In genomic region chr7:25316532-25317445, GRCm38 (mm10) we compare ENCODE assay signal across 8 mouse cellular contexts. TPM values are rescaled to one million over a fixed set of nuclear protein-coding genes. Genes with fewer than 3 reads are reported as not detected.
DNase-seq lines count a peak whose midpoint lies in the region; ATAC-seq and TF ChIP-seq lines count a peak whose summit lies in the region.

Gene Megf8, plus strand, starts transcription at chr7:25317164.

- H3K27me3 ChIP-seq in E14TG2a.4 (ENCODE audit: insufficient read depth, low read length) = peaks cover 26% of the 10 kb centered on the region
- H3K27me3 ChIP-seq in forebrain, embryonic 12.5 days = peaks cover 43% of the 10 kb centered on the region
- H3K27me3 ChIP-seq in heart, postnatal 0 days (ENCODE audit: control insufficient read depth, insufficient read depth, low read length) = peaks cover 43% of the 10 kb centered on the region
- peaks cover 50% of the 10 kb centered on the region for H3K27me3 ChIP-seq in liver, embryonic 16.5 days (ENCODE audit: control insufficient read depth, insufficient read depth, low read depth, low read length)
- peaks cover 37% of the 10 kb centered on the region for H3K27me3 ChIP-seq in neural tube, embryonic 13.5 days
- no peaks in the 10 kb centered on the region; the same call in 1 of the 2 replicates for H3K27me3 ChIP-seq in testis, adult 2 months (ENCODE audit: control insufficient read depth, insufficient read depth, low read length)

- WGBS in forebrain, embryonic 12.5 days = under 1% methylated on average over 52 of the region's 52 CpGs
- WGBS in heart, postnatal 0 days = under 1% methylated on average over 51 of the region's 52 CpGs
- WGBS in liver, embryonic 16.5 days (ENCODE audit: insufficient replicate concordance) = under 1% methylated on average over 52 of the region's 52 CpGs
- under 1% methylated on average over 52 of the region's 52 CpGs for WGBS in neural tube, embryonic 13.5 days

- H3K4me3 ChIP-seq in E14TG2a.4 (replicated peaks; ENCODE audit: low read length) = peak within 1 kb of the TSS; percentile 92
- peak within 1 kb of the TSS; percentile 52 for H3K4me3 ChIP-seq in forebrain, embryonic 12.5 days (replicated peaks)
- peak within 1 kb of the TSS; percentile 59 for H3K4me3 ChIP-seq in heart, postnatal 0 days (ENCODE audit: low read depth, low read length)
- H3K4me3 ChIP-seq in liver, embryonic 16.5 days (ENCODE audit: low read depth, low read length) = peak within 1 kb of the TSS; percentile 57
- peak within 1 kb of the TSS; percentile 74 for H3K4me3 ChIP-seq in neural tube, embryonic 13.5 days
- H3K4me3 ChIP-seq in testis, adult 2 months (ENCODE audit: control insufficient read depth, low read depth, low read length) = peak within 1 kb of the TSS; percentile 81

- H3K4me1 ChIP-seq in E14TG2a.4 (replicated peaks; ENCODE audit: low read depth, low read length) = peaks cover 60% of the 10 kb centered on the region
- H3K4me1 ChIP-seq in forebrain, embryonic 12.5 days = peaks cover 41% of the 10 kb centered on the region
- H3K4me1 ChIP-seq in heart, postnatal 0 days (ENCODE audit: control insufficient read depth, insufficient read depth) = peaks cover 8% of the 10 kb centered on the region
- H3K4me1 ChIP-seq in liver, embryonic 16.5 days (ENCODE audit: control insufficient read depth, low read depth, low read length) = peaks cover 13% of the 10 kb centered on the region
- H3K4me1 ChIP-seq in neural tube, embryonic 13.5 days (replicated peaks) = peaks cover 49% of the 10 kb centered on the region
- H3K4me1 ChIP-seq in testis, adult 2 months (ENCODE audit: control insufficient read depth, insufficient read depth, low read length) = peaks cover 26% of the 10 kb centered on the region

- ATAC-seq in forebrain, embryonic 12.5 days (ENCODE audit: low FRiP score) = peak; percentile 98
- ATAC-seq in heart, postnatal 0 days (ENCODE audit: insufficient read depth, low read depth) = peak; percentile 95
- ATAC-seq in liver, embryonic 16.5 days (ENCODE audit: low read depth) = peak; percentile 86
- ATAC-seq in neural tube, embryonic 13.5 days (ENCODE audit: low read depth) = peak; percentile 99

- H3K9ac ChIP-seq in forebrain, embryonic 12.5 days = peak within 1 kb of the TSS; percentile 80
- H3K9ac ChIP-seq in heart, postnatal 0 days (replicated peaks; ENCODE audit: low read depth, low read length) = peak within 1 kb of the TSS; percentile 68
- H3K9ac ChIP-seq in liver, embryonic 16.5 days (ENCODE audit: low read depth, low read length) = peak within 1 kb of the TSS; percentile 43
- peak within 1 kb of the TSS; percentile 88 for H3K9ac ChIP-seq in neural tube, embryonic 13.5 days

- TF ChIP-seq EP300 in heart, postnatal 0 days (IDR thresholded peaks at IDR 0.05; ENCODE audit: low read depth) = no peak

- TF ChIP-seq CTCF in E14TG2a.4 (conservative IDR thresholded peaks at IDR 0.05; ENCODE audit: low read length) = peak; percentile 77
- peak; percentile 96 for TF ChIP-seq CTCF in heart, postnatal 0 days (IDR thresholded peaks at IDR 0.05; ENCODE audit: low read depth)
- TF ChIP-seq CTCF in testis, adult 2 months (IDR thresholded peaks at IDR 0.05; ENCODE audit: control insufficient read depth, insufficient read depth, insufficient replicate concordance, low read depth, low read length) = peak; percentile 36; the same call in 1 of the 2 replicates

- H3K4me2 ChIP-seq in forebrain, embryonic 12.5 days = peak within 1 kb of the TSS; percentile 99
- H3K4me2 ChIP-seq in heart, postnatal 0 days (ENCODE audit: low read depth, low read length) = peak within 1 kb of the TSS; percentile 81
- peak within 1 kb of the TSS; percentile 69 for H3K4me2 ChIP-seq in liver, embryonic 16.5 days (ENCODE audit: low read depth, low read length)
- H3K4me2 ChIP-seq in neural tube, embryonic 13.5 days = peak within 1 kb of the TSS; percentile 93

- peak within 1 kb of the TSS; percentile 79 for H3K27ac ChIP-seq in forebrain, embryonic 12.5 days
- peak within 1 kb of the TSS; percentile 69 for H3K27ac ChIP-seq in heart, postnatal 0 days (ENCODE audit: low read depth)
- no peak within 1 kb of the TSS for H3K27ac ChIP-seq in liver, embryonic 16.5 days (ENCODE audit: low read length)
- H3K27ac ChIP-seq in neural tube, embryonic 13.5 days (replicated peaks) = peak within 1 kb of the TSS; percentile 93
- peak within 1 kb of the TSS; percentile 53 for H3K27ac ChIP-seq in testis, adult 2 months (ENCODE audit: control insufficient read depth, insufficient read depth, low read depth, low read length)

- TF ChIP-seq POLR2A in testis, adult 2 months (IDR thresholded peaks at IDR 0.05; ENCODE audit: control insufficient read depth, low read depth, low read length) = peak; percentile 63

- H3K9me3 ChIP-seq in E14TG2a.4 (ENCODE audit: low read length) = no peaks in the 10 kb centered on the region
- no peaks in the 10 kb centered on the region for H3K9me3 ChIP-seq in forebrain, embryonic 12.5 days
- H3K9me3 ChIP-seq in heart, postnatal 0 days (replicated peaks; ENCODE audit: control insufficient read depth, low read length) = no peaks in the 10 kb centered on the region
- H3K9me3 ChIP-seq in liver, embryonic 16.5 days (replicated peaks; ENCODE audit: control insufficient read depth, low read length) = no peaks in the 10 kb centered on the region
- H3K9me3 ChIP-seq in neural tube, embryonic 13.5 days = no peaks in the 10 kb centered on the region

- DNase-seq in c-Kit-positive CD71-positive TER-119-positive erythroid progenitor cells, embryonic 14.5 days (ENCODE audit: low spot score) = peak; percentile 87
- DNase-seq in heart, postnatal 0 days (ENCODE audit: low spot score) = peak; percentile 99
- peak; percentile 98 for DNase-seq in kidney, postnatal 4 days

- peaks cover 14% of the 10 kb centered on the region; the same call in 1 of the 2 replicates for H3K36me3 ChIP-seq in E14TG2a.4 (ENCODE audit: insufficient read depth, low read length)
- no peaks in the 10 kb centered on the region for H3K36me3 ChIP-seq in forebrain, embryonic 12.5 days (replicated peaks)
- H3K36me3 ChIP-seq in heart, postnatal 0 days (replicated peaks; ENCODE audit: control insufficient read depth, insufficient read depth, low read length) = no peaks in the 10 kb centered on the region
- H3K36me3 ChIP-seq in liver, embryonic 16.5 days (ENCODE audit: control insufficient read depth, insufficient read depth) = no peaks in the 10 kb centered on the region
- peaks cover 4% of the 10 kb centered on the region; the same call in 1 of the 2 replicates for H3K36me3 ChIP-seq in neural tube, embryonic 13.5 days
- no peaks in the 10 kb centered on the region for H3K36me3 ChIP-seq in testis, adult 2 months (ENCODE audit: control insufficient read depth, insufficient read depth, low read length)

RNA-seq across cellular contexts. Expression of gene Megf8, which starts in this region (rescaled TPM):
- polyA plus RNA-seq in forebrain, embryonic 12.5 days (2016; fragmentation: Nextera tagmentation; extraction: Ambion mirVana) = 18.5 and 18.8 TPM in 2 replicates
- total RNA-seq in heart, postnatal 0 days (2014; rRNA removed; ENCODE audit: low replicate concordance) = 17.7 and 22.5 TPM in 2 replicates
- 4.3 and 4.4 TPM in 2 replicates for polyA plus RNA-seq in heart, postnatal 0 days (2015; fragmentation: Nextera tagmentation; extraction: Ambion mirVana)
- 0.78 and 0.90 TPM in 2 replicates for polyA plus RNA-seq in liver, embryonic 16.5 days (2015; fragmentation: Nextera tagmentation; extraction: Ambion mirVana)
- 18.3 TPM in 2 replicates for polyA plus RNA-seq in neural tube, embryonic 13.5 days (2015; fragmentation: Nextera tagmentation; extraction: Ambion mirVana)
- polyA plus RNA-seq in testis, adult 2 months (2012; rRNA removed) = 13.0 and 17.0 TPM in 2 replicates

Comparison
In these comparisons a context has a peak if more than half of its experiments do, and no peak if none do; other contexts are left out.
1. Peak in ATAC-seq, H3K4me3 ChIP-seq, H3K9ac ChIP-seq and H3K4me2 ChIP-seq in liver, embryonic 16.5 days; RNA of the gene not detected or under 1 TPM.
2. CTCF ChIP-seq: peak in every context shown above with its lines; median percentile 96 in heart, postnatal 0 days; 77 in E14TG2a.4; 36 in testis, adult 2 months.